Mouse (Mus musculus): Measurements from ENCODE around the gene Tulp2. TPM values are rescaled to one million over a fixed set of nuclear protein-coding genes. Genes with fewer than 3 reads are reported as not detected.
A peak's percentile ranks its signal among the peaks of the same experiment; 100 is the strongest.
"Not testable (repeated sequence)": the region's sequence is repeated elsewhere in the genome, so short reads cannot be mapped to it uniquely, and the experiment has no call there.

Tulp2 gene
- polyA plus RNA-seq, 1 experiment from 2014 or later: 0.23 TPM

DNA sequence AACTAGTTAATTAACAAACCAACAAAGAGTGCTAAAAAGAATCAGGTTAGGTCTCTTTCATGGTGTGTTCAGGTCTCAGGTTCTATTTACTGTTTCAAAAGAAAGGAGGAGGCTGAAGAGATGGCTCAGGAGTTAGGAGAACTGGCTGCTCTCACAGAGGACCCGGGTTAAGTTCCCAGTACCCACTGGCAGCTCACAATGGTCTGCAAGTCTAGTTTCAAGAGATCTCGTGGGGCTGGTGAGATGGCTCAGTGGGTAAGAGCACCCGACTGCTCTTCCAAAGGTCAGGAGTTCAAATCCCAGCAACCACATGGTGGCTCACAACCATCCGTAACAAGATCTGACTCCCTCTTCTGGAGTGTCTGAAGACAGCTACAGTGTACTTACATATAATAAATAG lies 1.4 kb upstream of the Tulp2 start:
- ATAC-seq (replicated peaks); H3K27ac ChIP-seq; H3K9me3 ChIP-seq; H3K9ac ChIP-seq; H3K4me1 ChIP-seq; H3K36me3 ChIP-seq (replicated peaks); H3K4me2 ChIP-seq; H3K27me3 ChIP-seq (replicated peaks); H3K4me3 ChIP-seq: not testable (repeated sequence)
- 80% methylated on average over 3 of the region's 4 CpGs for WGBS

- no peak overlapping the region for H3K4me2 ChIP-seq
- no peak overlapping the region for H3K4me3 ChIP-seq
- no peaks in the 10 kb centered on the region for H3K36me3 ChIP-seq (replicated peaks)
- H3K27ac ChIP-seq: no peak overlapping the region
- no peak overlapping the region for H3K9ac ChIP-seq
- 95% methylated on average over 1 of the region's 1 CpGs for WGBS
- ATAC-seq (replicated peaks): no peak
- no peaks in the 10 kb centered on the region for H3K4me1 ChIP-seq
- no peaks in the 10 kb centered on the region for H3K27me3 ChIP-seq (replicated peaks)
- H3K9me3 ChIP-seq: no peaks in the 10 kb centered on the region
These were observed 489 bp downstream of the Tulp2 start for GRCm38 (mm10) chr7:45482166-45482565.

DNA sequence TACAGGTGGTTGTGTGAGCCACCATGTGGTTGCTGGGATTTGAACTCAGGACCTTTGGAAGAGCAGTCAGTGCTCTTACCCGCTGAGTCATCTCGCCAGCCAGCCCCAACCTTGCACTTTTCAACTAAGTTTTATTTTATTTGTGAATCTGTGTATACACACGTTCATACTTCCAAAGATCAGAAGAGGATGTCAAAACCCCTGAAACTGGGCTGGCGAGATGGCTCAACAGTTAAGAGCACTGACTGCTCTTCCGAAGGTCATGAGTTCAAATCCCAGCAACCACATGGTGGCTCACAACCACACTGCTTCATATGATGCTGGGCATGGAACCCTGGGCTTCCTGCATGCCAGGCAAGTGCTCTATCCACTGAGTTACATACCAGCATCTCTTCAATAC lies 3.3 kb downstream of the Tulp2 start:
- H3K4me2 ChIP-seq; H3K27me3 ChIP-seq (replicated peaks); ATAC-seq (replicated peaks); H3K36me3 ChIP-seq (replicated peaks); H3K9ac ChIP-seq; H3K9me3 ChIP-seq; H3K27ac ChIP-seq; H3K4me3 ChIP-seq: not testable (repeated sequence)
- peaks cover 13% of the 10 kb centered on the region; the same call in 1 of the 2 replicates for H3K4me1 ChIP-seq
- WGBS: 95% methylated on average over 5 of the region's 5 CpGs

GRCm38 (mm10) chr7:45486158-45486557 lies 4.5 kb downstream of the Tulp2 start:
- H3K4me3 ChIP-seq: no peak overlapping the region
- H3K4me2 ChIP-seq: no peak overlapping the region
- 85% methylated on average over 7 of the region's 7 CpGs for WGBS
- H3K27me3 ChIP-seq (replicated peaks): no peaks in the 10 kb centered on the region
- no peak for ATAC-seq (replicated peaks)
- H3K36me3 ChIP-seq (replicated peaks): no peaks in the 10 kb centered on the region
- H3K27ac ChIP-seq: no peak overlapping the region
- no peaks in the 10 kb centered on the region for H3K9me3 ChIP-seq
- H3K9ac ChIP-seq: no peak overlapping the region
- peaks cover 17% of the 10 kb centered on the region; the same call in 1 of the 2 replicates for H3K4me1 ChIP-seq

DNA sequence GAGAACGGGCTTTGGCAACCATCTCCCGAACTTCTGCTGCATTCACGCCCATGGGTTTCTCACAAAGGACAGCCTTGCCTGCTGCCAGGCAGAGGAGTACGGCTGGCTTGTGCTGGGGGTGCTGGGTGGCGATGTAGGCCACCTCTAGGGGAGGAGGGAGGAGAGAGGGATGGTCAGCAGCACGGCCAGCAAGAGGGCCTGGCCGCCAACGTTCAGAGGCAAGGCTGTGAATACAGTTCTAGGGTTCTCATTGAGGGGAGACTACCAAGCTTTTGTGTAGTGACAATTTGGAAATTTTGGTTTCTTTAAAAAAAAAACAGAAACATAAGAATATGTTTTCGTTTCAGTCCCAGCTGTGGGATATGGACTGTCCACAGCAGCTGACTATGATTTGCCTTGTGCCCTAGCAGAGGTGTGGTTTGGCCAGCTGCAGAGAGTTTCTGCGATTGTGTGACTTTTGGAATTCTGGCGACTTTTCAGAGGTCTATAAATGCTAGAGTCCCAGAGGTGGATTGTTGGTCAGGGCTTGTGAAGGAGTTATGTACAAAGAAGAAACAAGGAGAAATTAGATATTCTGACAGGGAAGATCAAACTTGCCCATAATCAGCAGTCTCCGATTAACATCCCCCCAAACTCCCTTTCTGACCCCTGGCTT lies 5.2 kb downstream of the Tulp2 start, which contains the start of gene Gm45808:
Gm45808 (minus strand) TSS at position 51 of the 655 bp plus-strand sequence.
- 84% methylated on average over 12 of the region's 12 CpGs for WGBS

DNA sequence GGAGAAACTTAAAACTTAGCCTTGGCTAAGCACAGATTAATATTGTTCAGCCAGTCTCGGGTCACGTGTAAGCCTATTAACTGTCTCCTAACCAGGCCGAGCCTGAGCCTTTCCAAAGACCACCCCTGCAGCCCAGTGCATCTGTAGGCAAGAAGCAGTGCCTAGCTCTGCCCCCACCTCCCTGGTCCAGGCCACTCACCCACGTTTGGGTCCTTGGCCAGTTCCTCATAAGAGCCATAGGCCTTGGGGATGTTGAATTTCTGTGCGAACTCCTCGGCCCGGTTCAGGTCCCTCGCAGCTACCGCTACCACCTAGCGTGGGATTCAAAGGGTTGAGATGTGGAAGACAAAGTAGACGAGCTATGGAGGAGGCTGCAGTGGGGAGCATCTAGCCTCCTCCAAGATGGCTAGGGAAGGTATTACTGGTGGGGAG lies 6.2 kb downstream of the Tulp2 start:
- Histone ChIP-seq H3K9ac (peak overlapping the region; percentile 22), H3K27me3 (replicated peaks) (no peaks in the 10 kb centered on the region), H3K4me2 (peak overlapping the region; percentile 56), H3K4me1 (peaks cover 17% of the 10 kb centered on the region; the same call in 1 of the 2 replicates), H3K9me3 (no peaks in the 10 kb centered on the region), H3K4me3 (peak overlapping the region; percentile 32), H3K27ac (peak overlapping the region; percentile 81), H3K36me3 (replicated peaks) (no peaks in the 10 kb centered on the region)
- WGBS: 14% methylated on average over 11 of the region's 11 CpGs
- peak; percentile 77 for ATAC-seq (replicated peaks)

More for the DNA sequence above, 5.2 kb downstream of the Tulp2 start, which contains the start of gene Gm45808:
- peaks cover 17% of the 10 kb centered on the region; the same call in 1 of the 2 replicates for H3K4me1 ChIP-seq
- H3K27ac ChIP-seq: no peak within 1 kb of the TSS
- no peaks in the 10 kb centered on the region for H3K27me3 ChIP-seq (replicated peaks)
- H3K4me3 ChIP-seq: no peak within 1 kb of the TSS
- no peaks in the 10 kb centered on the region for H3K9me3 ChIP-seq
- H3K36me3 ChIP-seq (replicated peaks): no peaks in the 10 kb centered on the region
- no peak within 1 kb of the TSS for H3K9ac ChIP-seq
- H3K4me2 ChIP-seq: no peak within 1 kb of the TSS
- ATAC-seq (replicated peaks): no peak

DNA sequence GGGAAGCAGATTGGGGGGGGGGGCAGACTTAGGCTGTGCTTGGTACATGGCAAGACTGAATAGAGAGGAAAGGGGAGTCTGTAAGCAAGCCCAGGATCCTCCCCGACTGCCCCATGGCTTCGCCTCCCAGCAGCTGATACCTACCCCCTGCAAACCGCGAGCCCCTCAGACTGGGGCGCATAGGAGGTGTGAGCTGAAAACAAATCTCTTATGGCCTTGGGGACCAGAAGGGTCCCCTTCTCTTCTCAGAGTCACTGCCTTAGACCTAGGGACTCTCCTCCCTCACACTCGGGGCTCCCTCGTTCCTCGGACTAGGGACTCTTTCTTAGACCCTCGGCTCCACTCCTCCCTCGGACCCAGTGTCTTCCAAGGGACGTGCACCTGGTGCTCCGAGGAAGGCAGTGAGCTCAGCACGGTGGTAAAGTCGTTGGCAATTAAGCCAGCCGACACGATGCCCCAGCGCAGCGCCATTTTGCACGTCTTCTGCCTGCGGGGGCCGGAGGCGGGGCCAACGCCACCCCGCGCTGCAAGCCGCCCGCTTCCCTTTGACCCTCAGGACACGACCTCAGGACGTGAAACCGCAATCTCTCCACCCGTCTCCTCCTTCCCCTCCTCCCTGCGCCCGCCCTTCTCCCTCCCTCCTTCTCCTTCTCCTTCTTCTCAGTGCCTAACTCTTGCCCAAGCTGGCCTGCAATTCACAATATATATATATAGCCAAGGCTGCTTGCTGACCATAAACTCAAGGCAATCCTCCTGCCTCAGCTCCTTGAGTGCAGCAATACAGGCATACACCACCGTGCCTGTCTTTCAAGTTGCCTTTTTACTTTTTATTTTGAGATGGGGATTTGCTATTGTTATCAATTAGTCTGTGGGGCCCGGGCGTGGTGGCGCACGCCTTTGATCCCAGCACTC lies 6.9 kb downstream of the Tulp2 start, which contains the start of gene Dhdh:
Dhdh (minus strand) TSS at position 513 of the 912 bp plus-strand sequence.
- peaks cover 5% of the 10 kb centered on the region; the same call in 1 of the 2 replicates for H3K36me3 ChIP-seq (replicated peaks)
- no peaks in the 10 kb centered on the region for H3K27me3 ChIP-seq (replicated peaks)
- WGBS: 7% methylated on average over 37 of the region's 38 CpGs
- peak within 1 kb of the TSS; percentile 81 for H3K27ac ChIP-seq
- H3K4me1 ChIP-seq: peaks cover 17% of the 10 kb centered on the region; the same call in 1 of the 2 replicates
- peak within 1 kb of the TSS; percentile 22 for H3K9ac ChIP-seq
- H3K9me3 ChIP-seq: no peaks in the 10 kb centered on the region
- H3K4me3 ChIP-seq: peak within 1 kb of the TSS; percentile 32
- peak; percentile 68 for ATAC-seq (replicated peaks)
- H3K4me2 ChIP-seq: peak within 1 kb of the TSS; percentile 56

DNA sequence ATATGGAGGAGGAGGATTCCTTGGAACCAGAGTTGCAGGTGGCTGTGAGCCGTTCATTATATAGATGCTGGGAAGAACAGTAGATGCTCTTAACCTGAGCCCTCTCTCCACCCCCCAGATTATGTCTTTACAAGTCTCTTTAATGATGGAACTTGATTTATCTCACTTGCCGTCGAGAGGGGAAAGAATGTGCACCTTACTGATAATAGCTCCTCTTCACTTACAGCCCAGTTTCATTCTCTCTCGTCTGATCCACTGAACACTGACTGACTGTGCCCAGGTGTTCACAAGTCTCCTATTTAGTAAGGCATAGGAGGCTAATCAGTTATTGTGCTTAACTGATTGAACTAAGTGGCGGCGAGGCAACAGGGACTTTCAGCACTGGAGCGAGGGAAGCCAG lies 7.9 kb downstream of the Tulp2 start:
- Histone ChIP-seq H3K4me3 (no peak overlapping the region), H3K4me2 (peak overlapping the region; percentile 56; the same call in 1 of the 2 replicates), H3K9me3 (no peaks in the 10 kb centered on the region), H3K36me3 (replicated peaks) (peaks cover 11% of the 10 kb centered on the region; the same call in 1 of the 2 replicates), H3K4me1 (peaks cover 17% of the 10 kb centered on the region; the same call in 1 of the 2 replicates), H3K27me3 (replicated peaks) (no peaks in the 10 kb centered on the region), H3K27ac (no peak overlapping the region), H3K9ac (no peak overlapping the region)
- no peak for ATAC-seq (replicated peaks)
- whole genome bisulfite sequencing: 83% methylated on average over 7 of the region's 7 CpGs

GRCm38 (mm10) chr7:45490822-45491221 lies 9.1 kb downstream of the Tulp2 start:
- 56% methylated on average over 9 of the region's 9 CpGs for WGBS
- Histone ChIP-seq H3K4me3 (no peak overlapping the region), H3K36me3 (replicated peaks) (peaks cover 18% of the 10 kb centered on the region; the same call in 1 of the 2 replicates), H3K4me1 (peaks cover 17% of the 10 kb centered on the region; the same call in 1 of the 2 replicates), H3K4me2 (no peak overlapping the region), H3K27me3 (replicated peaks) (no peaks in the 10 kb centered on the region), H3K9ac (no peak overlapping the region), H3K9me3 (no peaks in the 10 kb centered on the region), H3K27ac (no peak overlapping the region)
- no peak for ATAC-seq (replicated peaks)

DNA sequence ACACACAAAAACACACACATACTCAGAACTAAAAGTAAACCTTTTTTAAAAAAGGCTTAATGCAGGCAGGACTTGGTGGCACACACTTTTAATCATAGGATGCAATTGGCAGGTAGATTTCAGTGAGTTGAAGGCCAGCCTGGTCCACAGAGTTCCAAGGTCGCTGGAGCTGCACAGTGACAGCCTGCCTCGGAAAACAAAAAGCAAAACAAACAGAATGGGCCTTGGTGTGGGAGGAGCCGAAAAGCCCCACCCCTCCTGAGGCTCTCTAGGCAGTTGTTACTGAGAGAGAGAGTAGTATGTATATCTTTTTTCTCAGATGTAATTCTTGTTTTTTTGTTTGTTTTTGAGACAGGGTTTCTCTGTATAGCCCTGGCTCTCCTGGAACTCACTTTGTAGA lies 9.6 kb downstream of the Tulp2 start:
- Histone ChIP-seq H3K4me1 (peaks cover 17% of the 10 kb centered on the region; the same call in 1 of the 2 replicates), H3K4me2 (no peak overlapping the region), H3K4me3 (no peak overlapping the region), H3K9me3 (no peaks in the 10 kb centered on the region), H3K27me3 (replicated peaks) (no peaks in the 10 kb centered on the region), H3K27ac (no peak overlapping the region), H3K36me3 (replicated peaks) (peaks cover 18% of the 10 kb centered on the region; the same call in 1 of the 2 replicates), H3K9ac (no peak overlapping the region)
- WGBS: 24% methylated on average over 3 of the region's 3 CpGs
- no peak for ATAC-seq (replicated peaks)

- ATAC-seq (replicated peaks): no peak
- peaks cover 25% of the 10 kb centered on the region; the same call in 1 of the 2 replicates for H3K36me3 ChIP-seq (replicated peaks)
- WGBS: 95% methylated on average over 8 of the region's 8 CpGs
These were observed 10.7 kb downstream of the Tulp2 start for GRCm38 (mm10) chr7:45492225-45492844.

More at GRCm38 (mm10) chr7:45492225-45492844, 10.7 kb downstream of the Tulp2 start:
- peaks cover 17% of the 10 kb centered on the region; the same call in 1 of the 2 replicates for H3K4me1 ChIP-seq
- no peak overlapping the region for H3K4me3 ChIP-seq
- no peaks in the 10 kb centered on the region for H3K9me3 ChIP-seq
- no peaks in the 10 kb centered on the region for H3K27me3 ChIP-seq (replicated peaks)
- no peak overlapping the region for H3K4me2 ChIP-seq
- no peak overlapping the region for H3K27ac ChIP-seq
- no peak overlapping the region for H3K9ac ChIP-seq

Measured in midbrain, embryonic 15.5 days (tissue).